Mouse (Mus musculus): ENCODE results near the gene Olfr1246. TPM values are rescaled to one million over a fixed set of nuclear protein-coding genes. Genes with fewer than 3 reads are reported as not detected.
"Not testable (repeated sequence)": the region's sequence is repeated elsewhere in the genome, so short reads cannot be mapped to it uniquely, and the experiment has no call there.

Olfr1246 gene
- polyA plus RNA-seq (2014; fragmentation: Nextera tagmentation; extraction: Ambion mirVana): not detected in 2 replicates

- no peaks in the 10 kb centered on the region for H3K36me3 ChIP-seq (ENCODE audit: control insufficient read depth, insufficient read depth, low read length)
- no peak for ATAC-seq (replicated peaks; ENCODE audit: insufficient number of reproducible peaks, low FRiP score, low TSS enrichment)
- no peaks in the 10 kb centered on the region for H3K27me3 ChIP-seq (ENCODE audit: control insufficient read depth, insufficient read depth, low read length)
- H3K27ac ChIP-seq (ENCODE audit: low read depth, low read length): no peak within 1 kb of the TSS
- no peaks in the 10 kb centered on the region for H3K4me1 ChIP-seq (ENCODE audit: control insufficient read depth, insufficient read depth, low read length)
- H3K4me3 ChIP-seq (ENCODE audit: low read depth, low read length): no peak within 1 kb of the TSS
- H3K9ac ChIP-seq (ENCODE audit: low read depth, low read length): no peak within 1 kb of the TSS
- 66% methylated on average over 2 of the region's 2 CpGs for WGBS (ENCODE audit: insufficient replicate concordance)
- no peak within 1 kb of the TSS for H3K4me2 ChIP-seq
- no peaks in the 10 kb centered on the region for H3K9me3 ChIP-seq (replicated peaks; ENCODE audit: control insufficient read depth, low read length)
These were observed at the start of gene Olfr1246 for GRCm38 (mm10) chr2:89593057-89593456. Olfr1246 (minus strand) TSS chr2:89593157.

DNA sequence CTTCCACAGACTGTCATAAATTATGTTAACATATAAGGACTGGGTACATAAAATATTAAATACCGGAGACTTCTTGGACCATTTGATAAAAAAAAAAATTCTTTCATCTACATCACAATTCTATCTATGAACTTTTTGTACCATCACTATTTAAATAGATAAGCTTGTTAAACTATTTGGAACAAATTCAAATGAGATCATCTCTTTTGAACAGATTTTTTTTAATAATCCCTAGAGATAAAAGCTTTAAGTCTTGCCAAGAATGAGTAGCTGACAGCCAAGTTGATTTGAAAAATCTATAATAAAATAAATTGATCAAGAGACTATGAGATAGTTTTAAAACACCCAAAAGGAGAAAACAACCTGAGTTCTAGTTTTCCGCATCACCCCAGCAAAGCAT lies 41.9 kb upstream of the Olfr1246 start, which contains the start of gene Olfr1249:
Gene Olfr1249, minus strand, starts transcription at position 101 of the 400 bp plus-strand sequence.
- no peaks in the 10 kb centered on the region for H3K36me3 ChIP-seq (ENCODE audit: control insufficient read depth, insufficient read depth, low read length)
- 89% methylated on average over 2 of the region's 2 CpGs for WGBS (ENCODE audit: insufficient replicate concordance)
- no peak within 1 kb of the TSS for H3K27ac ChIP-seq (ENCODE audit: low read depth, low read length)
- no peak within 1 kb of the TSS for H3K9ac ChIP-seq (ENCODE audit: low read depth, low read length)
- H3K4me2 ChIP-seq: no peak within 1 kb of the TSS
- no peak within 1 kb of the TSS for H3K4me3 ChIP-seq (ENCODE audit: low read depth, low read length)
- no peaks in the 10 kb centered on the region for H3K9me3 ChIP-seq (replicated peaks; ENCODE audit: control insufficient read depth, low read length)
- no peaks in the 10 kb centered on the region for H3K27me3 ChIP-seq (ENCODE audit: control insufficient read depth, insufficient read depth, low read length)
- no peak for ATAC-seq (replicated peaks; ENCODE audit: insufficient number of reproducible peaks, low FRiP score, low TSS enrichment)
- no peaks in the 10 kb centered on the region for H3K4me1 ChIP-seq (ENCODE audit: control insufficient read depth, insufficient read depth, low read length)

DNA sequence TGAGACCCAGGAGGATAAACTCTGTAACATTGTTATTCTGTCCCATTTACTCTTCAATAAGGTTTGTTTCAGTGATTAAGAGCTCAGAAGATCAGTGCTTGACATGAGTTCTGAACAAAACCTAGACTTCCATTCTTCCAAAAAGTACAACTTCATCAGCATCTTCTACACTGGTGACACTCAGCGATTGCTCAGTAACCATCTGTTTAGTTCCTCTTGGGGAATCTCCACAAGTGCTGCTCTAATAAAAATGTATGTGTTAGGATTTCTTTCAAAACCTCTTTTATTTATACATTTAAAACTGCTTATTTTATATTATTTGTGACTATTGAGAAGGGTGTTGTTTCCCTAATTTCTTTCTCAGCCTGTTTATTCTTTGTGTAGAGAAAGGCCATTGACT lies 25.2 kb upstream of the Olfr1246 start, which contains the start of gene Olfr1248:
Gene Olfr1248, minus strand, starts transcription at position 101 of the 400 bp plus-strand sequence.
- H3K36me3 ChIP-seq (ENCODE audit: control insufficient read depth, insufficient read depth, low read length); H3K4me1 ChIP-seq (ENCODE audit: control insufficient read depth, insufficient read depth, low read length); H3K27ac ChIP-seq (ENCODE audit: low read depth, low read length); ATAC-seq (replicated peaks; ENCODE audit: insufficient number of reproducible peaks, low FRiP score, low TSS enrichment); H3K9me3 ChIP-seq (replicated peaks; ENCODE audit: control insufficient read depth, low read length); H3K4me3 ChIP-seq (ENCODE audit: low read depth, low read length); H3K4me2 ChIP-seq; H3K9ac ChIP-seq (ENCODE audit: low read depth, low read length); H3K27me3 ChIP-seq (ENCODE audit: control insufficient read depth, insufficient read depth, low read length): not testable (repeated sequence)
- WGBS (ENCODE audit: insufficient replicate concordance): 86% methylated on average over 1 of the region's 1 CpGs

DNA sequence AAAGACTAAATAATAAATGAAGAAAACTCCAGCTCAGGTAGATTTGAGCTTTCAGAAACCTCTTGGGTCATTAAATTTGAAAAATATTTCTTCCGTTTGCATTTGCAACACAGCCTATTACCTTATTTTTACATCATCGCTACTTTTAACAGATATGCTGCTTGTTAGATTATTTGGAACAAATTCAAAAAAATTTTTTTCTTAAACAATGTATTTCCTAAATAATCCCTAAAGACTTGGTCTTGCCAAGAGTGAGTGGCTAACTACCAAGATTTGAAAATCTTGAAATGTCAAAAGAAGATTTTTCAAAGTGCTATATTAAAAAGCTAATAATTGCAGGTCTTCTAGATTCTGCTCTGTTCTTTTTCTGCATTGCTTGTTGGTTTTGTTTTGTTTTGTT lies 21.1 kb upstream of the Olfr1246 start, which contains the start of gene Olfr1247:
Gene Olfr1247, minus strand, starts transcription at position 101 of the 400 bp plus-strand sequence.
- Histone ChIP-seq H3K4me2 (no peak within 1 kb of the TSS), H3K4me1 (ENCODE audit: control insufficient read depth, insufficient read depth, low read length) (no peaks in the 10 kb centered on the region), H3K27me3 (ENCODE audit: control insufficient read depth, insufficient read depth, low read length) (no peaks in the 10 kb centered on the region), H3K9me3 (replicated peaks; ENCODE audit: control insufficient read depth, low read length) (no peaks in the 10 kb centered on the region), H3K9ac (ENCODE audit: low read depth, low read length) (no peak within 1 kb of the TSS), H3K4me3 (ENCODE audit: low read depth, low read length) (no peak within 1 kb of the TSS), H3K27ac (ENCODE audit: low read depth, low read length) (no peak within 1 kb of the TSS), H3K36me3 (ENCODE audit: control insufficient read depth, insufficient read depth, low read length) (no peaks in the 10 kb centered on the region)
- ATAC-seq (replicated peaks; ENCODE audit: insufficient number of reproducible peaks, low FRiP score, low TSS enrichment): no peak
- 86% methylated on average over 2 of the region's 2 CpGs for WGBS (ENCODE audit: insufficient replicate concordance)

GRCm38 (mm10) chr2:89578347-89578746 lies 14.6 kb downstream of the Olfr1246 start, which contains the start of gene Olfr1245:
Olfr1245 (minus strand) TSS chr2:89578447.
- Histone ChIP-seq H3K27me3 (ENCODE audit: control insufficient read depth, insufficient read depth, low read length) (no peaks in the 10 kb centered on the region), H3K9ac (ENCODE audit: low read depth, low read length) (no peak within 1 kb of the TSS), H3K4me1 (ENCODE audit: control insufficient read depth, insufficient read depth, low read length) (no peaks in the 10 kb centered on the region), H3K9me3 (replicated peaks; ENCODE audit: control insufficient read depth, low read length) (no peaks in the 10 kb centered on the region), H3K4me2 (no peak within 1 kb of the TSS), H3K27ac (ENCODE audit: low read depth, low read length) (no peak within 1 kb of the TSS), H3K36me3 (ENCODE audit: control insufficient read depth, insufficient read depth, low read length) (no peaks in the 10 kb centered on the region), H3K4me3 (ENCODE audit: low read depth, low read length) (no peak within 1 kb of the TSS)
- ATAC-seq (replicated peaks; ENCODE audit: insufficient number of reproducible peaks, low FRiP score, low TSS enrichment): no peak
- 75% methylated on average over 1 of the region's 1 CpGs for WGBS (ENCODE audit: insufficient replicate concordance)

DNA sequence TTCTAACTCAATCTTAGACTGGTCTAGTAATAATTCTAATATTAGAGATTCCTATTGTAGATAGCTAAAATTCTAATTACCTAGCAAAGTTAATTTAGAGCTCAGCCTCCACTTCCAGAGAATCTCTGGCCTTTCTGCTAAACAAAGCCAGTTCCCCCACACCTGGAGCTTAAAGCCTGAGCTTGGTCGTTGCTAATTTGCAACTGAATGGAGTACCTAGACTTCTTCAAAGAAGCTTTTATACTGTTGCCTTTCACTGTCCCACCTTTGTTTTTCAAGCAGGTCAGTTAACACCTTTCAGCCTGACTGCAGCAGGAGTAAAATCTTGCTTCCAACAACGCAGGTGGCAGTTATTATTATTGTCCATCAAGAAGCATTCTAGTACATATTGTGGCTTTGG lies 30.3 kb downstream of the Olfr1246 start:
- H3K4me1 ChIP-seq (ENCODE audit: control insufficient read depth, insufficient read depth, low read length); ATAC-seq (replicated peaks; ENCODE audit: insufficient number of reproducible peaks, low FRiP score, low TSS enrichment); H3K4me2 ChIP-seq; H3K36me3 ChIP-seq (ENCODE audit: control insufficient read depth, insufficient read depth, low read length); H3K9ac ChIP-seq (ENCODE audit: low read depth, low read length); H3K9me3 ChIP-seq (replicated peaks; ENCODE audit: control insufficient read depth, low read length); H3K27ac ChIP-seq (ENCODE audit: low read depth, low read length); H3K4me3 ChIP-seq (ENCODE audit: low read depth, low read length); H3K27me3 ChIP-seq (ENCODE audit: control insufficient read depth, insufficient read depth, low read length): not testable (repeated sequence)
- WGBS (ENCODE audit: insufficient replicate concordance): 63% methylated on average over 2 of the region's 2 CpGs

- H3K4me1 ChIP-seq (ENCODE audit: control insufficient read depth, insufficient read depth, low read length): no peaks in the 10 kb centered on the region
- 52% methylated on average over 2 of the region's 2 CpGs for WGBS (ENCODE audit: insufficient replicate concordance)
- no peak overlapping the region for H3K4me3 ChIP-seq (ENCODE audit: low read depth, low read length)
- no peaks in the 10 kb centered on the region for H3K9me3 ChIP-seq (replicated peaks; ENCODE audit: control insufficient read depth, low read length)
- H3K27me3 ChIP-seq (ENCODE audit: control insufficient read depth, insufficient read depth, low read length): no peaks in the 10 kb centered on the region
- no peak for ATAC-seq (replicated peaks; ENCODE audit: insufficient number of reproducible peaks, low FRiP score, low TSS enrichment)
- no peak overlapping the region for H3K9ac ChIP-seq (ENCODE audit: low read depth, low read length)
- no peaks in the 10 kb centered on the region for H3K36me3 ChIP-seq (ENCODE audit: control insufficient read depth, insufficient read depth, low read length)
- no peak overlapping the region for H3K27ac ChIP-seq (ENCODE audit: low read depth, low read length)
- H3K4me2 ChIP-seq: no peak overlapping the region
These were observed 48.4 kb downstream of the Olfr1246 start for GRCm38 (mm10) chr2:89544516-89544915.

DNA sequence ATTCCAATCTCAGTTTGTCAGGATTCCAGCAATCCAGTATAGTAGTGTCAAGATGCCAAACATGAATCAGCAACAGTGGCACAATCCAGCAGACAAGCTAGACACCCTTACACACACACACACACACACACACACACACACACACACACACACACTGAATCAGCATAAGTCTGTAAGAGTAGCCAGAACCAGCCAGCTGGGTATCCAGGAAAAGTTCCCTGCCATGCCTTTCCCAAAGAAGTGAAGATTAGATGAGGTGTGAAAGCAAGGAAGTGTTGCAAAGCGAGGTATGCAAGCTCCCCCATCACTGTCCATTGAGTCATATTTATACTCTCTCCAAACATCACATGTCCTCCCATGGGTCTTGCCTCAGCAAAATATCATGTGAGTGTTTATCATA lies 53.0 kb downstream of the Olfr1246 start:
- H3K4me3 ChIP-seq (ENCODE audit: low read depth, low read length): no peak overlapping the region
- no peaks in the 10 kb centered on the region for H3K9me3 ChIP-seq (replicated peaks; ENCODE audit: control insufficient read depth, low read length)
- no peak overlapping the region for H3K9ac ChIP-seq (ENCODE audit: low read depth, low read length)
- no peaks in the 10 kb centered on the region for H3K27me3 ChIP-seq (ENCODE audit: control insufficient read depth, insufficient read depth, low read length)
- no peaks in the 10 kb centered on the region for H3K36me3 ChIP-seq (ENCODE audit: control insufficient read depth, insufficient read depth, low read length)
- ATAC-seq (replicated peaks; ENCODE audit: insufficient number of reproducible peaks, low FRiP score, low TSS enrichment): no peak
- no peaks in the 10 kb centered on the region for H3K4me1 ChIP-seq (ENCODE audit: control insufficient read depth, insufficient read depth, low read length)
- no peak overlapping the region for H3K27ac ChIP-seq (ENCODE audit: low read depth, low read length)
- H3K4me2 ChIP-seq: no peak overlapping the region
- 55% methylated on average over 1 of the region's 1 CpGs for WGBS (ENCODE audit: insufficient replicate concordance)

Measured in heart, embryonic 11.5 days (tissue).